Mouse (Mus musculus) mesoderm, embryonic 11.5 days (tissue): ENCODE measurements around the gene 2310011J03Rik.

Source experiments
- DNase-seq: peaks from one replicate; pipeline ENCODE4 v3.0.0-alpha.2; 2012; ENCODE audit warnings: low read depth, low spot score

2310011J03Rik gene

GRCm38 (mm10) chr10:80316359-80316781, 4.0 kb downstream of the 2310011J03Rik start:
- no peak for DNase-seq

GRCm38 (mm10) chr10:80315315-80315714, 5.0 kb downstream of the 2310011J03Rik start:
- no peak for DNase-seq

- DNase-seq: no peak
Observed at GRCm38 (mm10) chr10:80314494-80315001, 5.8 kb downstream of the 2310011J03Rik start.

GRCm38 (mm10) chr10:80313627-80314201, 6.6 kb downstream of the 2310011J03Rik start:
- no peak for DNase-seq

- DNase-seq: no peak
Observed at GRCm38 (mm10) chr10:80312586-80313504, 7.5 kb downstream of the 2310011J03Rik start.

- DNase-seq: no peak
Observed at GRCm38 (mm10) chr10:80311560-80311959, 8.8 kb downstream of the 2310011J03Rik start.

- peak; percentile 34 for DNase-seq
Observed at GRCm38 (mm10) chr10:80304862-80305261, 15.5 kb downstream of the 2310011J03Rik start.

GRCm38 (mm10) chr10:80304458-80304857, 15.9 kb downstream of the 2310011J03Rik start:
- no peak for DNase-seq

GRCm38 (mm10) chr10:80302471-80302881, 17.9 kb downstream of the 2310011J03Rik start:
- DNase-seq: peak; percentile 45

GRCm38 (mm10) chr10:80302082-80302355, 18.3 kb downstream of the 2310011J03Rik start:
- DNase-seq: no peak

GRCm38 (mm10) chr10:80301256-80302081, 18.9 kb downstream of the 2310011J03Rik start:
- DNase-seq: no peak

- peak; percentile 68 for DNase-seq
Observed at GRCm38 (mm10) chr10:80300672-80301181, 19.6 kb downstream of the 2310011J03Rik start.

GRCm38 (mm10) chr10:80299824-80300223, 20.5 kb downstream of the 2310011J03Rik start:
- DNase-seq: no peak

- no peak for DNase-seq
Observed at GRCm38 (mm10) chr10:80299301-80299700, 21.0 kb downstream of the 2310011J03Rik start.

GRCm38 (mm10) chr10:80298571-80299281, 21.6 kb downstream of the 2310011J03Rik start:
- peak; percentile 90 for DNase-seq

- no peak for DNase-seq
Observed at GRCm38 (mm10) chr10:80297526-80298133, 22.7 kb downstream of the 2310011J03Rik start.

GRCm38 (mm10) chr10:80296824-80297223, 23.5 kb downstream of the 2310011J03Rik start:
- DNase-seq: no peak

- DNase-seq: peak; percentile 84
Observed at GRCm38 (mm10) chr10:80295618-80296425, 24.5 kb downstream of the 2310011J03Rik start, which contains the start of gene Apc2. Gene Apc2 (plus strand): TSS chr10:80295977.

GRCm38 (mm10) chr10:80294788-80295303, 25.5 kb downstream of the 2310011J03Rik start:
- DNase-seq: no peak
